Mouse (Mus musculus) megakaryocyte, embryonic 14.5 days (primary cell): Measurements from ENCODE around the gene Tbr1. TPM values are rescaled to one million over a fixed set of nuclear protein-coding genes. Genes with fewer than 3 reads are reported as not detected.

ENCODE experiments used
- H3K27me3 ChIP-seq: replicated peaks from 2 replicates; pipeline ENCODE3; 2012; ENCODE audit warnings: inconsistent platforms
- H3K36me3 ChIP-seq: replicated peaks from 2 replicates; pipeline ENCODE3; 2012; ENCODE audit warnings: low read length, inconsistent platforms, mixed read lengths
- H3K4me1 ChIP-seq: 2 replicates; pipeline ENCODE4 v1.6.1; 2012; ENCODE audit warnings: inconsistent platforms
- H3K4me3 ChIP-seq: replicated peaks from 2 replicates; pipeline ENCODE3; 2012; ENCODE audit warnings: moderate library complexity, mild to moderate bottlenecking, inconsistent platforms
- H3K9me3 ChIP-seq: 2 replicates; pipeline ENCODE4 v1.6.1; 2012; ENCODE audit warnings: inconsistent platforms
- FLI1 ChIP-seq: IDR thresholded peaks from 2 replicates; pipeline ENCODE4 v1.6.1; 2012; ENCODE audit warnings: low read length, inconsistent platforms, mixed read lengths
- GATA1 ChIP-seq: IDR thresholded peaks from 3 replicates; pipeline ENCODE4 v1.6.1; 2012; ENCODE audit warnings: mixed read lengths, low read length, inconsistent platforms, borderline replicate concordance
- polyA plus RNA-seq: library from polyadenylated mRNA; stranded (reverse); fragments of >175 nt; gene quantifications from 2 replicates; pipeline ENCODE4 v1.2.3, GENCODE M21; 2012; ENCODE audit warnings: low replicate concordance; ENCODE audit not compliant: insufficient read depth

The Tbr1 gene
- polyA plus RNA-seq, 1 experiment, result 0.38 TPM

DNA sequence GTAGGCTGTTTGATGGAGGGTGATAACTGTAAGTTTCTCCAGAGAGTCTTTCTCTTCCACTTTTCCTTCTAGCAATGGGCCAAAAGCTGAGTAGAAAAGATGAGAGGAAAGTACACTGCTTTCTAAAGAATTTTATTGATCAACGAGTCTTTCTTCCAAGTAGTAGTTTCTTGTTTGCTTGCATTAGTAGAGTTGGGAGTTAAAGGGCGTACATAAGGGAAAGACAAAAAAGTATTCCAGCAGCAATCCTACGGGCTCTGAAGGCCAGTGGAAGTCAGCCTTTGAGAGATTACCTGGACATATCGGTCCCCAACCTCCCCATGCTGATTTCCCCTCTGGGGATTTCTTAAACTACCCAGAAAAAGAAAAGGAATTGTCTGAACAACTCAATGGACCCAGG, 8.0 kb downstream of the Tbr1 start:
- Histone ChIP-seq H3K4me1 (peaks cover 47% of the 10 kb centered on the region), H3K36me3 (no peaks in the 10 kb centered on the region), H3K4me3 (no peak overlapping the region), H3K27me3 (peaks cover 97% of the 10 kb centered on the region), H3K9me3 (peaks cover 3% of the 10 kb centered on the region)
- TF ChIP-seq GATA1 (no peak), FLI1 (no peak)

DNA sequence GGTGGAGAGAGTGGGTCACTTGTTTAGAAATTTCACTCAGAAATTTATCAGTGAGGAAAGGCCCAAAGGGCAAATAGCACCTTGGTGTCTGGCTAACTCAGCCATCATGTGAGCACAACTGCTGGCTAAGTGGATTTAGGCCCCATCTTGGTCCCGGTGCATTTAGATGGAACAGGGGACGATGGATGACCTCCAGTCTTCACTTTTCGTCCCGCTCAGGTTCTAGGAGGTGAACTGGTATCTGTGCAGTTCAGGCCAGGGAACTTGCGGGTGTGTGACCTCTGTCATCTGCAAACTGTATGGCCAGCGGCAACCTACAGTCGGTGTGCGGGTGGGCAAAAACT, 8.4 kb downstream of the Tbr1 start:
- TF ChIP-seq FLI1 (no peak), GATA1 (no peak)
- Histone ChIP-seq H3K27me3 (peaks cover 97% of the 10 kb centered on the region), H3K36me3 (no peaks in the 10 kb centered on the region), H3K4me1 (peaks cover 48% of the 10 kb centered on the region), H3K4me3 (peak overlapping the region; percentile 92), H3K9me3 (peaks cover 7% of the 10 kb centered on the region)

DNA sequence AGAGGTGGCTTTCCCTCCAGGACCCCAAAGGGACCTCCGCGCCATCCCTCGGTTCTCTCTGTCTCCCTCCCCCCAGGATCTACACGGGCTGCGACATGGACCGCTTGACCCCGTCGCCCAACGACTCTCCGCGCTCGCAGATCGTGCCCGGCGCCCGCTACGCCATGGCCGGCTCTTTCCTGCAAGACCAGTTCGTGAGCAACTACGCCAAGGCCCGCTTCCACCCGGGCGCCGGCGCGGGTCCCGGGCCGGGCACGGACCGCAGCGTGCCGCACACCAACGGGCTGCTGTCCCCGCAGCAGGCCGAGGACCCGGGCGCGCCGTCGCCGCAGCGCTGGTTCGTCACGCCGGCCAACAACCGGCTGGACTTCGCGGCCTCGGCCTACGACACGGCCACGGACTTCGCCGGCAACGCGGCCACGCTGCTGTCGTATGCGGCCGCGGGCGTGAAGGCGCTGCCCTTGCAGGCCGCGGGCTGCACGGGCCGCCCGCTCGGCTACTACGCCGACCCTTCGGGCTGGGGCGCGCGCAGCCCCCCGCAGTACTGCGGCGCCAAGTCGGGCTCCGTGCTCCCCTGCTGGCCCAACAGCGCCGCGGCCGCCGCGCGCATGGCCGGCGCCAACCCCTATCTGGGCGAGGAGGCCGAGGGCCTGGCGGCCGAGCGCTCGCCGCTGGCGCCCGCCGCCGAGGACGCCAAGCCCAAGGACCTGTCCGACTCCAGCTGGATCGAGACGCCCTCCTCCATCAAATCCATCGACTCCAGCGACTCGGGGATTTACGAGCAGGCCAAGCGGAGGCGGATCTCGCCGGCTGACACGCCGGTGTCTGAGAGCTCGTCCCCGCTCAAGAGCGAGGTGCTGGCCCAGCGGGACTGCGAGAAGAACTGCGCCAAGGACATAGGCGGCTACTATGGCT, 9.0 kb downstream of the Tbr1 start:
- H3K4me1 ChIP-seq, result peaks cover 47% of the 10 kb centered on the region
- peak overlapping the region; percentile 92 for H3K4me3 ChIP-seq
- no peak for TF ChIP-seq FLI1
- no peak for TF ChIP-seq GATA1
- H3K27me3 ChIP-seq, result peaks cover 94% of the 10 kb centered on the region
- no peaks in the 10 kb centered on the region for H3K36me3 ChIP-seq
- peaks cover 7% of the 10 kb centered on the region for H3K9me3 ChIP-seq

DNA sequence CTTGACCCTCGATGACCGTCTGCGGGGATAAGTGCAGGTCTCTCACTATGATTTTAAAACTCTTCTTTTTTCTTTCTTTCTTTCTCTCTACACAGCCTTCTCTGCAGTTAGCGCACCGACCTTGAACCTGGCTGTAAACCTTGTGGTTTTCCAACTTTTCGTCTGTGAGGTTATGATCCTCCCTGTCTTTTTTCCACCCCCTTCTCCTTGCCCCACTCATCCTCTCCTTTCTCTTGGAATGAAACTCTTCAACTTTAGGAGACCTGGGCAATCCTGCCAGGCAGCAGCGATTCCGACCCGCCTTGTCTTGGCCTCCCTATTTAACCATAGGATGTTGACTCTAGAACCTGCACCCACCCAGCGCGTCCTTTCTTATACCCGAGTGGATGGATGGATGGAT, 9.8 kb downstream of the Tbr1 start:
- Histone ChIP-seq H3K9me3 (peaks cover 7% of the 10 kb centered on the region), H3K4me3 (peak overlapping the region; percentile 92), H3K27me3 (peaks cover 90% of the 10 kb centered on the region), H3K36me3 (no peaks in the 10 kb centered on the region), H3K4me1 (peaks cover 40% of the 10 kb centered on the region)
- TF ChIP-seq FLI1, result no peak
- no peak for TF ChIP-seq GATA1

DNA sequence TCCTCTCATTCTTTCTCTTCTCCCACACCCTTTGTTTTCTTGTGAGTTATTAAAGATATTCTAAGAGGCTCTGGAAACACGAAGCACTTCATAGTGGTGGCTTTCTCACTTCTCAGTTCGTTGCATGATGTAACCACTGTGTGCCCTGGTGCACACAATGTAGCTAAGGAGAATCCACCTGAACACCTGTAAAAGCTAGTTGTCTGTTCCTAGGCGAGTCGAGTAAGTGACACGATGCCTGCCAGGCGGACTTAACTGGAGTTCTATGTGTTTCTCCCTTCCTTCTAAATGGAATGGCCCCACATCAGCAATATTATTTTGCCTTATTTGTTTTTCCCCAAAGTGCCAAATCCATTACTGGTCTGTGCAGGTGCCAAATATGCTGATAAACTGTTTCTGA, 10.4 kb downstream of the Tbr1 start:
- H3K27me3 ChIP-seq, result peaks cover 85% of the 10 kb centered on the region
- TF ChIP-seq FLI1 (no peak), GATA1 (no peak)

DNA sequence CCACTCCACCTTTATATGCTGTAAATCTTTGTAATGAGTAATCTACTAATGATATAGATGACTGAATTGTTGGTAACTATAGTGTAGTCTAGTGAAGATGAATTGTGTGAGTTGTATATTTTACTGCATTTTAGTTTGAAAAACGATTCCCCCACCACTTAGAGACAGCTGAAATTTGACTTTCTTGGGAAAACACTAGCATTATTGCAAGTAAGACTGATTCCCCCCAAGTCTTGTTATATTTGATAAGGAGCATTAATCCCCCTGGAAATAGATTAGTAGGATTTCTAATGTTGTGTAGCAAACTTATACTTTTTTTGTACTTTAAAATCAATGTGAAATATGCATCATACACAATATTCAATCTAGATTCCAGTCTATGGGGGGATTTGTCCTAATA, 10.8 kb downstream of the Tbr1 start:
- Histone ChIP-seq H3K4me3 (no peak overlapping the region), H3K27me3 (peaks cover 81% of the 10 kb centered on the region), H3K36me3 (no peaks in the 10 kb centered on the region), H3K9me3 (peaks cover 7% of the 10 kb centered on the region), H3K4me1 (peaks cover 39% of the 10 kb centered on the region)
- TF ChIP-seq FLI1 (no peak), GATA1 (no peak)

More for the DNA sequence above, 10.4 kb downstream of the Tbr1 start:
- no peaks in the 10 kb centered on the region for H3K36me3 ChIP-seq
- H3K9me3 ChIP-seq, result peaks cover 7% of the 10 kb centered on the region
- peaks cover 39% of the 10 kb centered on the region for H3K4me1 ChIP-seq
- H3K4me3 ChIP-seq, result no peak overlapping the region

DNA sequence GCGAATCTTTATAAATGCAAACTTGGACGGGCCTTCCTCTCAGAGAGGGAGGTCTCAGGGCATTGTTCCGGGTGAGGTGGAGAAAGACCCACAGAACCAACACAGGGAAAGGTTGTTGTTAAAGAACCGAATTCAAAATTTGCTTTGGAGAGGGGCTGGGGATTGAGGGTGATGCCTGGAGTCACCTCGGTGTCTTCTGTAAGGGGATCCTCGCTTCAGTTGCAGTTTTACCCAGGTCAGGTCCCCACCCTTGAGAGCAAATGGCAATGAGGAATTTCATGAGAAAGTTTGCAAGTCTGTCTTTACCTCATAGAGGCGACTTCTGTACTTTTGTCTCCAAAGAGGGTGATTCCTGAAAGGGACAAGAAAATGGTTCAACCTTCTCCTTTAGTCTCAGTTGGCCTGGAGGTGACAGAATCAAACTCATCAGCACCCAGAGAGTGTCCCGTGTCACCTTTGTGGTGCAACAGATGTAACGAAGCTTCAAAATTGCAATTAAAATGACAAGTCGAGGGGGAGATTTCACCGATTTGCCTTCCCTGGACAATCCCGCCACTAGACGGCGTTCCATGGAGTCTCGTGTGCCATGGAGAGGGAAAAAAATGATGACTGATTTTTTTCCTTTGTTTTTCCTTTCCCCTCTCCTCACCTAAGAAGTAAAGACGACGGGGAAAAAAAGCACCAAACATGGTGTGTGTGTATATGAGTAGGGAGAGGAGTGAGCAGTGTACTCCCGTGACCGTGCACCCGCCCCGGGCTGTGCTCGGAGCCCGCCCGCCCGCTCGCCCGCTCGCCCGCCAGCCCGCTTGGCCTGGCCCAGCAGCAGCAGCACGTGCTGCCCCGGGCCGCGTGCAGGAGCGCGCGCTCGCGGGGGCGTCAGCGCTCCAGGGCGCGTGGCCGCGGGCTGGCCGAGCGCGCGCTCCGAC, 12.1 kb downstream of the Tbr1 start:
- Histone ChIP-seq H3K4me3 (peak overlapping the region; percentile 89), H3K27me3 (peaks cover 68% of the 10 kb centered on the region)

DNA sequence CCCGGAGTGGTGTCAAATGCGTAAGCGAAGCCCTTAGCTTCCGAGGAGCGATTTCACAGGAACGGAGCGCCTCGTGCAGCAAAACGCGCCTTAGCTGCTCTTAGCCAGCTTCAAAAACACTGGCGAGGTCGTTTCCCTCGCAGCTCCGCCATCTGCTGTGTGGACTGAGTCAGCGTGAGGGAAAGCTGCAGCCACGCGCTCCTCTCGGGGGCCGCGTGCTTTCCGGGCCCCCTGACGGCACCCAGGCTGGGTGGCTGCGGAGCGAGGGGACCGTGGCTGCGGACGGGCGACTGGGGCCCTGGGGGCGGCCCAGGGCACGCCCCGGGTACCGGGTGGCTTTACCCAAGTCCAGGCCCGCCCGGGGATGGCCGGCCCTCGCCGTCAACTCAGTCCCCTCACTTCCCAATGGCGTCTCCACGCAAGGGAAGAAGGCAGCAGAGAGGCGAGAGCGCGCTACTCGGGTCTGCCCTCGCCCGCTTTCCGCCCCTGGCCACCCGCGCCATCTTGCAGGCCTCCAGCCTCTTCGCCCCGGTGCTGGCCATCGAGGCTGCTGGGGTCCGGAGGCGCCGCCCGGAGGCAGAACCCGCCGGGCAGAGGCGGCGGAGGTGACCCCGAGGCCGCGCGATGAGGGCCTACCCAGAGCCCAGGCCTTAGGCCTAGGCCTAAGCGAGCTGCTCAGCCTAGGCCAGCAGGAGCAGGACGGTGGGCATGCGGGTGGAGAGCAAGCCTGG, 13.0 kb downstream of the Tbr1 start:
- Histone ChIP-seq H3K36me3 (no peaks in the 10 kb centered on the region), H3K27me3 (peaks cover 59% of the 10 kb centered on the region), H3K9me3 (peaks cover 7% of the 10 kb centered on the region), H3K4me1 (peaks cover 39% of the 10 kb centered on the region), H3K4me3 (peak overlapping the region; percentile 89)
- TF ChIP-seq GATA1, result no peak
- TF ChIP-seq FLI1, result no peak

More for the DNA sequence above, 12.1 kb downstream of the Tbr1 start:
- Histone ChIP-seq H3K4me1 (peaks cover 35% of the 10 kb centered on the region), H3K9me3 (peaks cover 7% of the 10 kb centered on the region), H3K36me3 (no peaks in the 10 kb centered on the region)
- no peak for TF ChIP-seq FLI1
- TF ChIP-seq GATA1, result no peak

DNA sequence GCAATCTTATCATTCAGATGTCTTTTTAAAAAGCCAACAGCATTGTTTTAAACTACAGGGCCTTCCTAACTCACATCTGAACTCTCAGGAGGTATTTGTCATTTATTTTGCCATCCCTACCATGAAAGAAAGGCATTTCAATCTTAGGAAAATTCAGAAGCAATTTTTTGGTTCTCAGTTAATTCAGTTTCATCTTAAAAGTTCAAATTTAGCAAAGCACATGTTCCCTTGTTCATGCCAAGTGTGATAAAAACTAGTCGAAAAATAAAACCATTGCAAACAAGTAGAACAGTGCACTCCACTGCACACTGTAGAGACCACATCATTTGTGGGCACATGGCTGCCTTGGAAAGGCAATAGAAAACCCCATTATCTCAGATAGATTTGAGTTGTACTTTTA, 15.5 kb downstream of the Tbr1 start:
- no peaks in the 10 kb centered on the region for H3K36me3 ChIP-seq
- peaks cover 35% of the 10 kb centered on the region for H3K27me3 ChIP-seq
- H3K4me1 ChIP-seq, result peaks cover 20% of the 10 kb centered on the region
- H3K4me3 ChIP-seq, result no peak overlapping the region
- no peak for TF ChIP-seq FLI1
- no peak for TF ChIP-seq GATA1
- peaks cover 7% of the 10 kb centered on the region for H3K9me3 ChIP-seq

DNA sequence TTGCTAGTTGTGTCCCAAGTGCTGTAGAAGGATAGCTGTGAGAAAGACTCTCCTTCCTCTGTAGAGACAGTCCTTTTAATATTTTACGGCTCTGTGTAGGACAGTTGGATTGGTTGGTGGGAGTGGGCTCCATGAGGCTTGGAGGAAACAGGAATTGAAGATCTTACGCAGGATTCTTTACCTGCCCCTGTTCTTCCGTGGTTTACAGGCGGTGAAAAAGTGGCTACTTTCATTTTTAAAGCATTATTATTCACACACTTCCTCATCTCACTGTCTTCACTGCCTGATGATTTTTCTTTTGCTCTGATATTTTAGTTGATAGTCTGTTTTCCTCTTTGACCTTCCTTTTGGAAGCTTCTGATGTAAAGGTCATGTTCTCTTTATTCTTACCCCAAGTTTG, 17.5 kb downstream of the Tbr1 start:
- no peak for TF ChIP-seq FLI1
- TF ChIP-seq GATA1, result no peak
- peak overlapping the region; percentile 68 for H3K4me3 ChIP-seq
- no peaks in the 10 kb centered on the region for H3K36me3 ChIP-seq
- peaks cover 12% of the 10 kb centered on the region for H3K4me1 ChIP-seq
- H3K27me3 ChIP-seq, result peaks cover 16% of the 10 kb centered on the region
- H3K9me3 ChIP-seq, result peaks cover 7% of the 10 kb centered on the region
